Mouse (Mus musculus) G1E (cell line): ENCODE data around the gene Arhgef40.

Source experiments
- CTCF ChIP-seq: IDR thresholded peaks from 2 replicates; pipeline ENCODE4 v1.5.1; 2012; ENCODE audit warnings: low read depth, low read length, inconsistent platforms, mixed read lengths
- GATA1 ChIP-seq: IDR thresholded peaks from 2 replicates; pipeline ENCODE4 v1.6.1; 2012; ENCODE audit warnings: borderline replicate concordance, low read length, inconsistent platforms, mixed read lengths
- GATA2 ChIP-seq: IDR thresholded peaks from 2 replicates; pipeline ENCODE4 v1.6.1; 2012; ENCODE audit warnings: low read depth, low read length, inconsistent platforms, borderline replicate concordance
- POLR2AphosphoS5 ChIP-seq: IDR thresholded peaks from 2 replicates; pipeline ENCODE4 v1.6.1; 2012; ENCODE audit warnings: low read depth, low read length, inconsistent platforms; ENCODE audit not compliant: insufficient replicate concordance
- TAL1 ChIP-seq: conservative IDR thresholded peaks from 2 replicates; pipeline ENCODE4 v1.6.1; 2012; ENCODE audit warnings: low read depth, low read length, inconsistent platforms, mixed read lengths

DNA sequence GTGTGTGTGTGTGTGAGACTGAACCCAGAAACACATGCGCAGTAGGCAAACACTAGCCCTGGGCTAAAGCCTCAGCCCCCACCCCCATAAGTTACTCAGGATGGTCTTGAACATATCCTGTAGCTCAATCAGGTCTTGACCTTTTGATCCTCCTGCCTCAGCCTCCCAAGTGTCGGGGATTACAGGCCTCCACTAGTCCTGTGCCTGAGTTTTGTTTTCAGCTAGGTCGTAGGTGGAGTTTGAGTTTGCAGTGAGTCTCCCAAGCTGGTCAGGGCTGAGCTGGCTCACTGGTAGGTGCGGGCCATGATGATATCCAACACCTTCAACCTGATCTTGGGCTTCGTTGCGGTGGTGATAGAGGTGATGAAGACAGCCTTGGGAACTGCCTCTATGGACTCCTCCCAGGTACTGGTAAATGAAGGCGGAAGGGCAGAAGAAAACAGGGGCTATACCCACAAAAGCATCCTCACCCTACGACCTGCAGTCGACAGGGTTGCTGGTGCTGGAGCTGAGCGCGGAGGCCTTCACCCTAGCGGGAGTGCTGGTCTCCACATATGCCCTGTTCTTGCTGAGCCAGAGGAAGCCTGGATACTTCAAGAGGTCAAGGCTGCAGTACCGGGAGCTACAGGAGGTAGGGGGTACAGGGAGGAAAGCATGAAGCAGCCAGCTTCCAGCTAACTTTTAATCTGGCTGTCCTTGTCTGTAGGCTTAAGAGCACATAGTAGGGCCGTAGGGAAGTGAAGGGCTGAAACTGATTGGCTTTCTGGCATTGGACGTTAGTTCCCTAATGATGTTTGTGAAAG, 33.9 kb downstream of the Arhgef40 start:
- TF ChIP-seq CTCF (no peak), TAL1 (no peak), GATA1 (no peak), POLR2AphosphoS5 (no peak), GATA2 (no peak)
